Mouse (Mus musculus): ENCODE data around the gene Nup93.
"Not testable (repeated sequence)": the region's sequence is repeated elsewhere in the genome, so short reads cannot be mapped to it uniquely, and the experiment has no call there.

Gene Nup93

DNA sequence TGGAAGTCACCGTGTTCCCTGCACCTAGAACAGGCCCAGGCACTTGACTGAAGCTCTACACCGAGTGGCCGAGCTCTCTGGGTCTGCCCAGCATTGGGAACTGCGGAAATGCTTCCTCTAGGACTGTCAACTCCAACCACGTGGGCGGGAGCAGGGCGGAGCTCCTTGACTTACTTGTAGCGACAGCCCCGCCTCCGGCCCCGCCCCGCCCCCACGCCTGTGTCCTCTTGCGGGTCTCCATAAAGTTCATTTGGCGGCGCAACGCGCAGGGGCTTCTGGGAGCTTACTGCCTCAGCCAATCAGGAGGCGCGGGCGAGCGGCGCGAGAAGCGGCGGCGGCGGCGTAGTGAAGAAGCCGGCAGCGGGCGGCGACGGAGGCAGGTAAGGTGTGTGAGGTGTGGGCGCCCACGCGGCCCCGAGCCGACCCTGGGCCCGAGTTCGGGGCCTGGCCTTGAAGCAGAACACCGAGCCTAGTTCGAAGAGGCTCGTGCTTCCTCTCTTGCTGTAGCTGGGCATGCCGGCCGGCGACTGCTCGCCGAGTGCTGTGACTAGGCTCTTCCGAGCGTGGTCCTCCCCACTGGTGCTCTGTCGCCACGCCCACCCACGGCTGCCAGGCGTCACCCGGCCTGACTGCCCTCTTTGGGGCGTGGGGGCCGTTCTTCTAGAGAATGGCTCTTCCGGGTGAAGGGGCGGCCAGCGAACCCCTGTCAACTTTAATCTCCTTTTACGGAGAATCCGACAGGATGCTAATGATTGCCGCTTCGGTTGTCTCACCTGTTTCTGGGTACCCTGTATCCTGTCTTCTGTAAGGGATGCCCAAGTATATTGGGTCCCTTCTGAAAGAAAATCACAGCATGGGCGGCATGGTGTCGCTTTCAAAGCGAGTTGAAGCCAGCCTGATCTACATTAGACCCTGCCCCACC lies at the start of gene Nup93:
TSS of gene Nup93 (plus strand) at position 313 of the 922 bp plus-strand sequence.
- DNase-seq (ENCODE audit: low spot score), result peak; percentile 90

DNA sequence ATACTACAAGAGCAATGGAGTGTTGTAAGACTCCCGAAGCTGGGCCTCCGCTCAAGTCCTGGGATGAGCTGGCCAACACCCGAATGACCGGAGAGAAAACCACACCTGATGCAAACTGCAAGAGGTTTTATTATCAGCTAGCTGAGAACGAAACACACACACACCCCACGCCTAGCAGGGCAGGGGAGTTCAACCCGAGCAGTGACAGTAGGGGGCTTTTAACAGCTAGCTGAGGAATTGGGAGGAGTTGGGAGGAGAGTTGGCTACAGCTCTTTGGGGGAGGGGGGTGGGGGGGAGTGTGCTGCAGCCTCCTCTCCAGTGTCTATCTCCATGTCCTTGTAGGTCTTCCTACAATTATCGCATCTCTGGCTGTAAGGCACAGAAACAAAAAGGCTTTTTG lies 48.6 kb upstream of the Nup93 start:
- DNase-seq (ENCODE audit: low spot score), result not testable (repeated sequence)

- DNase-seq (ENCODE audit: low spot score), result peak; percentile 69
Measured at GRCm38 (mm10) chr8:94167244-94167643, 47.1 kb upstream of the Nup93 start.

- DNase-seq (ENCODE audit: low spot score), result no peak
Measured at GRCm38 (mm10) chr8:94169547-94169946, 44.8 kb upstream of the Nup93 start.

DNA sequence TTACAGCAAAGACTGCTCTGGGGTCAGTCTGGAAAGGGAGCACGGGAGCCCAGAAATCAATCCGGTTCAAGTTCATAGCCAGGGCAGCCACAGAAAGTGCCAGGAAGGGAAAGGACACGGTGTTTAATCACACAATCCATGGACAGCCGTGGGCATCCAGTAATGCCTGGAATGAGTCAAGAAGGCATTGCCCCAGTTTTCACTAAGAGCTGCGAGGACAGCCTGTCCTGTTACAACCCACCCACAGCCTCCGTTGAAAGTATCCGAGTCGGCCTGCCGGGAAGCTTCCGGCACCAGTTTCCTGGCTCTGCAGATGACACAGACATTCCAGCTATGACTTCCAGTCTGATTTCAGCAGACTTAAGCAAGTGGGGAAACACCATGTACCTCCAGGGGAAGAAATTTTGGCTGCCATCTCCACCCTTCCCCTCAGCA lies 43.0 kb upstream of the Nup93 start:
- no peak for DNase-seq (ENCODE audit: low spot score)

GRCm38 (mm10) chr8:94172075-94172808 lies 42.1 kb upstream of the Nup93 start, which contains the start of gene Mt2:
Gene Mt2 (plus strand): TSS chr8:94172664.
- DNase-seq (ENCODE audit: low spot score), result no peak

DNA sequence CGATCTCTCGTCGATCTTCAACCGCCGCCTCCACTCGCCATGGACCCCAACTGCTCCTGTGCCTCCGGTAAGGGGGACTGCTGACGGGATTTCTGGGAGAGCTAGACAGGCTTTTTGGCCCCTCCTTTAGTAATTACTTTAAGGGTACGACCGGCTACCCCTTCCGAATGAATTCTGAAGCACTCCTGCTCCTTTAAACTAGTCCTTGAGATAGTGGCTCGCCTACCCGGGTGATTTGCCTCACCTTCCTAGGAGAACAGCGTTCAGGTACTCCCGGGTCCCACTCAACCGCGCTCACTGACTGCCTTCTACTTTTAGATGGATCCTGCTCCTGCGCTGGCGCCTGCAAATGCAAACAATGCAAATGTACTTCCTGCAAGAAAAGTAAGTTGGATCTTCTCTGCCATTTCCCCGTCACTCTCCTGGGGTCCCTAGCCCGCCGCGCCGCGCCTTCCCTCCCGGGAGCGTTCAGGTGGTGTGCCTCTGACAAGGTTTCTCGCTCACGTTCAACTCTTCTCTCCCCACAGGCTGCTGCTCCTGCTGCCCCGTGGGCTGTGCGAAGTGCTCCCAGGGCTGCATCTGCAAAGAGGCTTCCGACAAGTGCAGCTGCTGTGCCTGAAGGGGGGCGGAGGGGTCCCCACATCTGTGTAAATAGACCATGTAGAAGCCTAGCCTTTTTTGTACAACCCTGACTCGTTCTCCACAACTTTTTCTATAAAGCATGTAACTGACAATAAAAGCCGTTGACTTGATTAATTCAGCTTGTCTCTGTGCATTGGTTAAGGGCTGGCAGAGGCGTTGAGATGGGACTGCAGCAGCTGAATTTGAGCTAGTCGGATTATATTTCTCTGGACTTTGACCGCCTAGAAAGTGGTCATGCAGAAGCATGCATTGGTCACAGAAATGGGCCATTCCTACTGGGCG lies 41.3 kb upstream of the Nup93 start:
- no peak for DNase-seq (ENCODE audit: low spot score)

GRCm38 (mm10) chr8:94173848-94174403 lies 40.4 kb upstream of the Nup93 start:
- no peak for DNase-seq (ENCODE audit: low spot score)

- no peak for DNase-seq (ENCODE audit: low spot score)
Measured at GRCm38 (mm10) chr8:94174619-94175213, 39.6 kb upstream of the Nup93 start.

GRCm38 (mm10) chr8:94177716-94178390 lies 36.5 kb upstream of the Nup93 start:
- no peak for DNase-seq (ENCODE audit: low spot score)

- DNase-seq (ENCODE audit: low spot score), result peak; percentile 65
Measured at GRCm38 (mm10) chr8:94178857-94179712, 35.3 kb upstream of the Nup93 start, which contains the start of gene Mt1. Gene Mt1 (plus strand): TSS chr8:94179082.

- DNase-seq (ENCODE audit: low spot score), result no peak
Measured at GRCm38 (mm10) chr8:94179713-94180560, 34.4 kb upstream of the Nup93 start.

DNA sequence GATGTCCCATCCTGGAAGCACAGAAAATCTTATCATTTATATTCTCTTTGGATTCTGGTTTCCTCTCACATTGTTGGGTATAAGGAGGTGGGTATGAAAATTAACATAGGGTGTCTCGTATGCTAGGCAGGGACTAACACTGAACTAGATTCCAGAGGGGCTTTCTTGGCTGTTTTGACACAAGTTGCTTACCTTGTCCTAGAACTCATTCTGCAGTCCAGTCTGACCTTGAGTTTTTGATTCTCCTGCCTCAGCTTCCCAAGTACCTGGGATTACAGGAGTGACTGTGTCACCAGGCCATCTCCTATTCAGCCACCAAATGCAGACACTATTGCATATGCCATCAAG lies 33.8 kb upstream of the Nup93 start:
- no peak for DNase-seq (ENCODE audit: low spot score)

DNA sequence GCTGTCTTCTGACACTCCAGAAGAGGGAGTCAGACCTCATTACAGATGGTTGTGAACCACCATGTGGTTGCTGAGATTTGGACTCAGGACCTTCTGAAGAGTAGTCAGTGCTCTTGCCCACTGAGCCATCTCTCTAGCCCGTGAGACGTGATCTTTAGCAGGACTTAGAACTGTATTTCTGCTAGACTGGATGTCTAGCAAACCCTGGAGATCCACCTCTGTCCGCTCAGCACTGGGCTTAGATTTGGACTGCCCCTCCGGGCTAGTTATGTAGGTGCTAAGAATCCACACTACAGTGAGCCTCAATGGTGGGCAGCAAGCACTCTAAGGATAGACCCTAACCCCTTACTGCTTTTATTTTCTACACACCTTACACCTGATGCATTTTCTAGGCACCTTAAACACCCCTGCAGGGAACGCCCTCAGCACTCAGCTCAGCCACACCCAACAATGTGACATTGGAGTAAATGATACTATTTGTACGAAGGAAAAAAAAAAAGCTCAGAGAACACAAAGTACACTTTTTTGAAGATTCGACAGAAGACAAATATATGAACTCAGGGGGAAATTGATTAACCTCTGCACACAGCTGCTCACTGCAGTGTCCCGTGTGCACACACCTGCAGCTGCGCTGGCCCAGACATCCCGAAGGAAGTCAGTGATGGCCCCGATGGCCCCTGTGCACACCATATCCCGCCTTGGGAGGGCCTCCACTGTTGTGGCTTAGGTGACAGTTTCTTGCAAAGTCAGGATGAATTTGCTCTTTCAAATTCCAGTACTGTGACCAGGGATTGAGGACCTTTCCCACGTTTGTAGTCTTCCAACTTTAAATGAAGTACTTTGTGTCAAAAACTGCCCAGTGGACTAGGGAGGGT lies 32.1 kb upstream of the Nup93 start:
- no peak for DNase-seq (ENCODE audit: low spot score)

DNA sequence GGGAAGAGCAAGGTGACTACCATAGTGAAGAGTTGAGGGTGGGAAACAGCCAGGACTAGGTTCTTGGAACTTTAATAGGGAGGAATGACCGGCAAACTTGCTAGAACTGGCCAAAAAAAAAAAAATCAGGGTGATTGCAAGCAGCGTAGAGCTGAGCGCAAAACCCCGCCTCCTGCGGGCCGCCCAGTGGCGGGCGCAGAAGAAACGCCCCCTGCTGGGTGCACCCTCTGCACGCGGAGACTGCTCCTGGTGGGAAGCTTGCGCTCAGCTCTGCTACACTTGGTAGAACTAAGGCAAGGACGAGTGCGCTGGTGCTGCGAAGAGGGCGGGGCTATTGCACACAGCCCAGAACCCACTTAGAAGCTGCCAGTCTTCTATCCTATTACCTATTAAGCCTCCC lies 31.2 kb upstream of the Nup93 start:
- peak; percentile 73 for DNase-seq (ENCODE audit: low spot score)

GRCm38 (mm10) chr8:94184357-94184843 lies 30.0 kb upstream of the Nup93 start:
- DNase-seq (ENCODE audit: low spot score), result no peak

GRCm38 (mm10) chr8:94185791-94186190 lies 28.6 kb upstream of the Nup93 start:
- no peak for DNase-seq (ENCODE audit: low spot score)

Data from T-cell, adult 2 months (primary cell).